Mouse (Mus musculus): ENCODE results near the gene Elovl1.

Gene Elovl1

DNA sequence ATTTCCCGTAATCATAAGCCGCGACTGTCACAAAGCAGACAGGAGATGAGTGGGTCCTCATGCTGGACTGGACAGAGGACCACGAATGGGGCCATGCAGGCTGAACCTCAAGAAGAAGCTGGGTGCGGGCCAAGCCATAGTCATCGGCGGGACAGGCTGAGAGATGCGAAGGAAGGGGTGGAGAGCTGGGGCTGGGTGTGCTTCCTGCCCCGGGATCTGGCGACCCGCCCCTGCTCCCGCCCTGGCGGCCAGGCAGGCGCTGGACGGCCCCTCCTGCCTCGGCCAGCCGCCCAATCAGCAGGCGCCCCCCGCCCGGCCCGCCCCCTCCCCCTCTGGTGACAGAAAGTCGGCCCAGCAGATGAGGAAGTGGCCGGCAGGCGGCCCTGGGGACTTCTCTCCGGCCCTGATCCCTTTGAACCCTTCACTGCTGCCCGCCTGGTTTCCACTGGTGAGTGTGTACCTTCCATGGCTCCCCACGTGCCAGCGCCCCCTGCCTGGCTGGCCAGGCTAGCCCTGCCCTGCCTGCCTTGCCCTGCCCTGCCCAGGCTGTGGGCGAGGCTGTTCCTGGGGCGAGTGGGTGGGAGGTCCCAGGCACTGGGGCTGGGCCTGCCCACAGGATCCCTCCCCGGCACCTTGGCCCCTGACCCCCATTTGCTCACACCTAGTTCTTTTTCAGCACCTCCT, at the start of gene Elovl1:
Gene Elovl1, plus strand, starts transcription at position 326 of the 684 bp plus-strand sequence.
- peak; percentile 62 to 76 for DNase-seq

DNA sequence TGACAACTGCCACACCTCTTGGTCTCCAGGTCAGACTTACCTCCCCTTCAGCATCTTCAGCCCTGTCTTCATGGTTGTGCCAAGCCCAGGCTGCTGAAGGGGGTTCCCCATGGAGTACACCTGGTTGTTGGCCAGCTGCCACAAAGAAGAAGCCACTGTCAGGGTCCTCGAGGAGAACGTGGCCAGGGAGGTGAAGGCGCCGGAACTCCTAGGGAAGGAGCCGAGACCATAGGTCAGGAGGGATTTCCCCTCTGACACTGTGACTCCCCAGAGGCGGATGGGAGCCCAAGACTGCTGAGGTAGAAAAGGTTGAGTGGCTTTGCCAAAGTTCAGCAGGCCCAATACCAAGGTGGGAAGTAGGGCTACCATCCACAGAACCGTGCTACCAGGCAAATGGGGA, 44.6 kb upstream of the Elovl1 start:
- DNase-seq, result no peak

DNA sequence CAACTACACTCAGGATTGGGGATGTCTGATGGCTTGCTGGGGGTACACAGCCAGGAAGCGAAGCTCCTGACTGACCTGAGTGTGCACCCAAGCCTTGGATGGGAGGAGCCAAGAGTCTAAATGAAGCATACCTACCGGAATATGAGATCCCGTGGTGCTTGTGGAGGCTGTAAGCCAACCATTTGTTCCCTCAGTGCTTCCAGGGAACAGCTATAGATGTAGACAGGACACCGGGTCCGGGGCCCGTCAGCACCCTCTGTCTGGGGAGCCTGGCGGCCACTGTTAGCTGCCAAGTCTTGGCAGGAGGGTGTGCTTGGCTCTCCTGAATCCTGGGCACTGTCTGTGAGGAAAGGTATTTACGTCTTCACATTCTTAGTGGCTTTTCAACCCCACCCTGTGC, 40.6 kb upstream of the Elovl1 start:
- DNase-seq, result no peak

DNA sequence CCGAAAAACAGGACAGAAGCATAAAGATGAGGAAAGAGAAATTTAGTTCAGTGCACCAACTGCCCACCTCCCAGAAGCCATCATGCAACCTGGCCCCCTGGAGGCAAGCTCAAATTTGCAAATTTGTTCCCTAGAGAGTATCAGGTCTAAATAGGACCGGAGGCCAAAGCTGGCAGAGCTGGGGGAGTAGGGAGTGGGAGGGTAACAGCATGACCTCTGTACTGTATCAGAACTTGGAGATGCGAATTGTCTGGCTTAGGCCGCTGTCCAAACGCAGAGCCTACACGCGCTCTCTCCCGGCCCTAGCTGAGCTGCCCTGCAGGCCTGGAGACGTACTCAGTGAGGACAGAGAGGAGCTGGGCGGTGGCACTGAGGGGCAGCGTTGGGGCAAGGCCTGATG, 37.7 kb upstream of the Elovl1 start:
- no peak for DNase-seq

DNA sequence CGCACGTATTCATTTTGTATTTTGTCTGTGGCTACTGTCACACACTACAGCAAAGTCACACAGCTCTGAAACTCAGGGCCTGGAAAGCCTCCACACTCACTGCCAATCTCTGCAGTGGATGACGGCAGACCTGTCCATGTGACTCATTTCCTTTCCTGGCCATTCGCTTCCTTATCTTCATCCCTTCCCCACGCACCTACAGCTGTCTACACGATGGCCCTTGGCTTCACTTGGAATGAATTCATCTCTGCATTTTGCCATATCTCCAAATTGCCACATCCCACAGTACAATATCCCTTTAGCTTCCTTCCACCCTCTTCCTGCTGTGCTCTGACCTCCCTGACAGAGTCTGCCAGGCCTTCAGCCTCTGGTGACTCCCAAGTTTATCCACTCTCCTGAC, 33.4 kb upstream of the Elovl1 start:
- no peak for DNase-seq

DNA sequence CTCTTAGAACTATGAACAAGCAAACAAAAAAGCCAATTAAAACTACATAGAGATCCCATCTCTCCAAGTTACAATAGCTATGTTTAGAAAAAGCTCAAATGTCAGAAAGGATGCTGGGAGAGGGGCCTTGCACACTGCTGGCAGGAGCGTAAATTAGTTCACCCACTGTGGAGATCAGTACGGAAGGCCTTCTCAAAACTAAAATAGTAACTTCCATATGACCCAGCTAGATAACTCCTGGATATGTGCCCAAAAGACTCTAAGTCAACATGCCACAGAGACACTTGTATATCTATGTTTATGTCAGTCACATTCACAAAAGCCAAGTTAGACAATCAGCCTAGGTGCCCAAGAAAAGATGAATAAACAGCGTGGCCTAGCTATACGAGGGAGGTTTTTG, 32.6 kb upstream of the Elovl1 start:
- no peak for DNase-seq

DNA sequence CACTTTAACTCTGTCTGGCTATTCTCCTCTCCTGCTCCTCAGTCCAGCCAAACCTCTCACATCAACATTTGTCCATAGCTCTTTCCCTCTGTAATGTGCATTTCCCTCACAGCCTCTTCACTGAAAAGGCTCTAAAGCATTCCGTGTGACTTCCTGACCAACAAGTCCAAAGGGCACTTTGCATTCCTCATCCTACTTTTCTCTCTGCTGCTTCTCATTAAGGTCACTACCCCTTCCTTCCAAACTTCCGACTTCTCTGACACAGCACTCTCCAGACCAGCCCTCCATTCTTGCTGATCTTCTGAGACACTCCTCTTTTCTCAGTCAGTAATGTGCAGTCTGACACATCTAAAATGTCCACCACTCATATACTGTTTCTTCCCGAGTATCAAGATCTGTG, 31.5 kb upstream of the Elovl1 start:
- DNase-seq, result no peak

DNA sequence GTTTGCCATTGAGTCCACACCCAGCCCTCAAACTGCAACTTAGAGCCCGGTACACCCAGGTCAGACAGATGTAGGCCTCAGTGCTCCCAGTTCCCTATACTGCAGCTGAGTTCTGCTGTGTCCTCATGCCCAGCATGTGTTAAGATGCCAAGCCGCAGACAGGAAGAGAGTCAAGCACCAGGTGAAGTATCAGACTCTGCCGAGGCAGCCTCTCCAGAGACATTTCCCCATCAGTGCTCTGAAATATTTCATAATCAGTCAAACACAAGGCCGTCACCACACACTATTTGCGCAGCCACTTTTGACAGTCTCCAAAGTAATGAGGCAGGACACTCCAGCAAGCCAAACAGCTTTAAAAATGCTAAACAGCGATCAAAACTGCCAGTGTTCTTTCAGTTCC, 29.5 kb upstream of the Elovl1 start:
- DNase-seq, result no peak

DNA sequence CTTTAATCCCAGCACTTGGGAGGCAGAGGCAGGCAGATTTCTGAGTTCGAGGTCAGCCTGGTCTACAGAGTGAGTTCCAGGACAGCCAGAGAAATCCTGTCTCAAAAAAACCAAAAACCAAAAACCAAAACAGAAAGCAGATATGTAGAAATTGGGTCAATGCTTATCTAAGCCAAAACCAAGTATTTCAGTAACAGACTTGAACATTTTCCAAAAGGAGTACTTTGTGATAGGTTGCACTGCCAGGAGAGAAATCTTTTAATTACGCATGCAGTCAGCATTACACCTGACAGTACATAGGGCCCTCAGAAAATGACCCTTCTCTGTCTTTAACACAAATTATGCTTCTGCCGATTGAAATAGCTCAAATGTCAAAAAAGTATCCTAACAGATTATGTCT, 26.5 kb upstream of the Elovl1 start:
- DNase-seq, result no peak

DNA sequence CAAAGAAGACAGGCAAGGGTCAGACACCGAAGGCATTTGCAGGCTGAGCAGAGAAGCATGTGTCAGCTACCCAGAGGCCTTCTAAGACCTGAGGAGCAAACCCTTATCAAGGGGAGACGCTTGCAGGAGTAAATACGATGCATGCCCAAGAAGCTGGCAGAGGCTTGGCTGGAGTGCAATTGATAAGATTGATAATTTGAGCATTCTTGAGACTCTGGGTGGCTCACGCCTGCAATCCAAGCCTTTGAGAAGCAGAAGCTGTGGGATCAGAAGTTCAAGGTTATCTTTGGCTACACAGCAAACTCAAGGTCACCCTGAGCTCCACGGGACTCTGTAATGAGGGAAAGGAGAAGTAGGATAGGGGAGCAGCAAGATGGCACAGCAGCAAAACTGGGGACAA, 26.0 kb upstream of the Elovl1 start:
- no peak for DNase-seq

DNA sequence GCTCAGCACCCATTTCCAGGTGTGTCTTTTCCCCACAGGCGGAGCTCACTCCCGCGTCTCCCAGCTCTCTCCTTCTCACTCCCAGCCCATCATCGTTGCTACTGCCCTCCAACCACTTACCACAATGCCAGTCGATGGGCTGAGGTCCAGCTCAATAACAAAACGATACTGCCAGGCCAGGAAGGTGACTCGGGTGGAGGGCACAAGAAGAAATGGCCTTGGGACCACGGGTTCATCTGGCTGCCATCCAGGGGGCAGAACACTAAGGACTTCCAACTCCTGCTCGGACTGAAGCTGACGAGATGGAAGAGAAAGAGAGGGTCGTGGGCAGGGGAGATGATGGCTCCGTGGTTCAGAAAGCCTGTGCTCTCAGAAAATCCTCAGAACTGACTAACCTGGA, 25.2 kb upstream of the Elovl1 start:
- no peak for DNase-seq

DNA sequence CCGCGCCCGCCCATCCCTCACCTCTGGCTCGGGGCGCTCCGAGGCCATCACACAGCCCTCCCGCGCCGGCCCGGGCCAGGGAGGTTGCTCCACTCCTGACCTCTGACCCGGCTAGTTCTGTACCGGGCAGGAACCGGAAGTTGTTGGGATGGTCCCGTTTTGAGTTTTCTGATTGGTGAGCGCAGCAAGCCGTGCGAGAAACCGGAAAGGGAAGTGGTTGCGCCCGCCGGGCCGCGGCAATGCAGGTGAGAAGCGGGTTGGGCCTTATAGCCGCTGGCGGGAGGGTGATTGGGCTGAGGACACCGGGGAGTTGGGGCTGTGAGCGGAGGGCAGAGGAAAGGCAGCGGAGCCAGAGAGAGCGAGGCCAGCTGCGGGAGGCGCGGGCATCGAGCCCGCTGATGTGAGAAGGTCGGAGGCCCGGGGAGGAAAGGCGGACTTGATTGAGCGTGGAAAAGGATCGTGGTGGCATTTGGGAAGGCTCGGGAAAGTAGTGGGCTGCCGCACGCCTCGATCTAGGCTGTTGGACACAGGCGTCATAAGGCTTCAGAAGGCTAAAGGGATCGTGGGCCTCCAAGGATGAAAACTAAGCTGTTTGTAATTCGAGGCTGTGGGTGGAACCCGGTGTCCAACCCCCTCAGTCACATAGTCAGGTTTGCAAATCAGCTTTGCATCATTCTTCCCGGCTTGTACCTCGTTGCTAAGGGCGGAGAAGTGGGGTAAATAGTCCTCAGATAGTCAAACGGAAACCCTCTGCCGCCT, 18.6 kb upstream of the Elovl1 start, which contains the start of the genes Szt2 and Med8:
Gene Szt2, minus strand, starts transcription at position 132 of the 759 bp plus-strand sequence.
Gene Med8, plus strand, starts transcription at position 196 of the 759 bp plus-strand sequence.
- DNase-seq, result peak; percentile 87 to 90

DNA sequence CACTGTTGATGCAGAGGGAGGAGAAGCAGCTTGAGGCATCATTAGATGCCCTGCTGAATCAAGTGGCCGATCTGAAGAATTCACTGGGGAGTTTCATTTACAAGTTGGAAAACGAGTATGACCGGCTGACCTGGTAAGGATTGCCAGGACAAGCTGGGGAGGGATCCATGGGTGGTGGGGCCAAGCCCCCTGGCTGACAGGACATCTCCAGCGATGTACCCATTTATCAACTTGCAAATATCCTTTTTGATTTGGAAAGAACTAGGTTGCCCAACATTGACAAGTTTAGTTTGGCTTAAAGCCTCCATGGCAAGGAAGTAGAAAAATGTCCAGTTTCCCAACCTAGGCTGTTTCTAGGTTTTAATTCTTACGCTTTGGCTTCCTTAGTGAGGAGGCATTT, 17.0 kb upstream of the Elovl1 start:
- no peak for DNase-seq

DNA sequence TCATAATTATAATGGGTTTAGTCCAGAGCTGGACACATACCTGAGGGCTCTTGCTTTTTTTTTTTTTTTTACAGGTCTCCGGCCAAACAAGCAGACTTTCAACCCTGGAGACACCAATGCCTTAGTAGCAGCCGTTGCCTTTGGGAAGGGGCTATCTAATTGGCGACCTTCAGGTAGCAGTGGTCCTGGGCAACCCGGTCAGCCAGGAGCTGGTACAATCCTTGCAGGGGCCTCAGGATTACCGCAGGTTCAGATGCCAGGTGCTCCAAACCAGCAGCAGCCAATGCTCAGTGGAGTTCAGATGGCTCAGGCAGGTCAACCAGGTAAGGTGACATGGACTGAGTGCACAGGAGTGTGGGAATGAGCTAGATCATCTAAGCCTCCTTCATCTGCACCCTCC, 14.3 kb upstream of the Elovl1 start:
- DNase-seq, result peak; percentile 34 to 38

DNA sequence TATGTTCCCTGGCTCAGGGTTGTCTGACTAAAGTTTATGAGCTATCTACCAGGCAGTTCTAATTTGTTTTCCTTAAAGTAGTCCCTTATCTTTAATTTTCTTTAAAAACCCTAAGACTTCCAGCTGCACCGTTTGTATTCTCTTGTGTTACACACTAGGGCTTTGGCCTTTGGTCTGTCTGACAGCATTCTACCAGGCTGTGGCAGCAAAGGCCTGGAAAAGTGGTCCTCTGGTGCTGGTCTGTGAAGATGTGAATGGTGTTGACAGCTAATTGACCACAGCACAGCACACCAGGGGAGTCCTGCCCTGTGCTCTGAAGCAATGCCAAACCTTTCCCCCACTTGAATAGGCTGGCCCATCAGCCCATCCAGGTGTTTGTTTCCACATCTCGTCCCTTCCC, 12.1 kb upstream of the Elovl1 start:
- DNase-seq, result no peak

DNA sequence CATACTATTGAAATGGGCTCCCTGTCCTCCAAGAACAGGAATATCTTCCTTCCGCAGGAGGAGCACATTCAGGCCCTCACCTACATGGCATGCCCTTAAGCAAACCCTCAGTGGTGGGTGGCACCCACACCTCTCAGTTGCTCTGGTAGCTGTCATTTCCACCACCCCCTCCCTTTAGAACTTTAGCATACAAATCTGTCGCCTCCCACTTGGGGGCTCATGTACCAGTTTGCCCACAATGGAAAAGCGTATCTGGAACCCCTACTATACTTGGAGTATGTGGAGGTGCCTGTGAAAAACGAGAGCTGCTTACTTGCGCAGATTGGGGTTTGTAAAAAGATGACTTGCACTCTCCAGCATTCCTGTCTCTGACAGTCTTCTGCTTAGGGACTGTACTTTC, 11.6 kb upstream of the Elovl1 start:
- DNase-seq, result no peak

DNA sequence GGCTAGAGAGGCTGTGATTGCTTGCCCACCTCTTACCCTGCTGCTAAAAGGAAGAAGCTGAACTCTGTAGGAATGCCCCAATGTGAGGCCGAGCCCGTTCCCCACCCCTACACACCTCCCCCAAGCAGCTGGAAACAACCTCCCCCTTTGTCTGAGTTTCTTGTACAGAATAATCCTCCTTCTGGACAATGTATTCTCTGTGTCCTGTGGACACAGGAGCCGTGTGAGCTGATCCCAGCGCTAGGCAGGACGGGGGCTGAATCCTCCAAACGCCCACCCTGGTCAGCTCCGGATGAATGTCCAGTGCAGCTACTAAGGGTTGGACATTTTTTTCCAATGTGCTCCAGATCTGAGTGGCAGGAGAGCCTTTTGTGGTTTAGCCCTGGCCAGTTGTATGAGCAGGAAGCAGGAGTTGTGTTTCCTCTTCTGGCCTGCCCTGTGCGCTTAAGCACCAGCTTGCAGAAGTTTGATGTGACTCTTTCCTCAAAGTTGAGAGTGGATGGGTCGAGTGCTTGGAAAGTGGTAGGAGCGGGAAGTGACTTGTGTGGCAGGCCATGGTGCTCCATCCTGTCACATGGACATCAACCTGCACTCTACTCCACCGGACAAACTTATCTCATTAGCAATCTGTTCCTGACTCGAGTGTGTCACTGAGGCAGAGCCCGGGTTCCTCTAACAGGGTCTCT, 10.6 kb upstream of the Elovl1 start:
- no peak for DNase-seq

DNA sequence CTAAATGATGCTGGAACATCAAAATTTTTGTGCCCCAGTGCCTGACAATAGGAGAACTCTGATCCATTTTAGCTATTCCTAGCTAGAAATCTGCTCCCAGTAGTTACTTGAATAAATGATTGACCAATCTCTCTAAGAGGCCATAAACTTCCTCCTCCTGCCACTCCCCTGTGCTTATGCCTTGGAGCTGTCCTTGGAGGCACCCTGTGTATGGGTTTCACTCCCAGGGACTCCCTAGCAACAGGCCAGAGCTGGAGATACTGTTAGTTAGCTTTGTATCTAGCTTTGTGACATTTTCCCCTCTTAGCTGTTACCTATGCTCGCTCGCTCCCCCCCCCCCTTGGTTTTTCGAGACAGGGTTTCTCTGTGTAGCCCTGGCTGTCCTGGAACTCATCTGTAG, 6.5 kb upstream of the Elovl1 start:
- DNase-seq, result no peak

DNA sequence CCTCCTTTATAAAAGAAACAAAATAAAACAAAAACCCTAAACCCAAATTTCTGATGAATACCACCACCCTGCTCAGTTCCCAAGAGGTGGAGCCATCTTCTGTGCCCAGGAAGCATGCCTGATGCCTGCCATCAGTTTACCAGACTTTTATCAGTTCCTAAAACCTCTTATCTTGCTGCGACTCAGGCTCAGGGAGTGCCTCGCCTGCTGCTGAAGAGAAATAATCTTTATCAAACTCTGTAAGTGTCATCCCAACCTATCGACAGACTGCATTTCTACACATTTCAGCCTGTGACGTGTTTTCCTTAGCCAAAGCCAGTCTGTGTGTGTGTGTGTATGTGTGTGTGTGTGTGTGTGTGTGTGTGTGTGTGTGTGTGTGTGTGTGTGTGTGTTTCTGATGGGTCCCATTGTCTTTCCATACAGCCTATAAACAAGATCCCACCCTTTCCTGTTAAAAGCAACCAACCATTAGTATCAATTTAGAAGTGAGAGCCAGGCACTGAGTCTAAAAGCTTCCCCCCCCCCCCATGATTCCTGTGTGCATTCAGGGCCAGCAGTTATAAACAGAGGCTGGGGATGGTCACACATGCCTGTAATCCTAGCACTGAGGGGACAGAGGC, 3.2 kb upstream of the Elovl1 start:
- DNase-seq, result no peak

DNA sequence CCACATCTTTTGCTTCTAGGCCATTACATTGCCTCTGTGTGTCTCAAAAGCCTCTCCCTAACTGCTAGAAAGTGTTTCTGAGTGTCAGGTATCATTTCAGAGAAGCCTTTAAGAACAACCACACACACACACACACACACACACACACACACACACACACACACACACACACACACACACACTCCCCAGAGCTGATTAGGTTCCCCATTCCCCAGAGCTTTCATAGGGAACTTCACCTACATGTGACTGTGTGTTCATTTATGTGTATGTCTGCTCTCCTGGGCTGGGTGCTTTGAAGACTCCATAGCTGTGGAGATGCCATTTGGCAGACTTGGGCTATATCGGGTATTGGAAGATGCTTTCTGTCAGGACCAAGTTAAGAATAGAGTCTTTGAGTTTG, 2.5 kb upstream of the Elovl1 start:
- no peak for DNase-seq

DNA sequence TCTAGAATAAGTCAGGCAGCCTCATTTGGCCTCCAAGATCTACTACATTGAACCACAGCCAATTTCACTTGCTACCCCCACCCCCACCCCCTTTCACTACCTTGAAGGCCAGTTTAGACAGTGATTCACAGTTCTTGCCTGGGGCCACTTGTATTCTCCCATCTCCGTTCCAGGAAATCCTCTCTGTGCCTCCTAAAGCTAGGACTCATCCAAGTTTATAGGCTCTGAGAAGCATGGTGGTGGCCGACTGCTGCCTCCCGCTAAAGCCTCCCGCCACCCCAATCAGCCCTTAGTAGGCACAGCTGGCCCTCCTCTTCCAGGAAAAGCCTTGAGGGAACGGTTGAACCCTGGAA, 502 bp upstream of the Elovl1 start:
- no peak for DNase-seq

DNA sequence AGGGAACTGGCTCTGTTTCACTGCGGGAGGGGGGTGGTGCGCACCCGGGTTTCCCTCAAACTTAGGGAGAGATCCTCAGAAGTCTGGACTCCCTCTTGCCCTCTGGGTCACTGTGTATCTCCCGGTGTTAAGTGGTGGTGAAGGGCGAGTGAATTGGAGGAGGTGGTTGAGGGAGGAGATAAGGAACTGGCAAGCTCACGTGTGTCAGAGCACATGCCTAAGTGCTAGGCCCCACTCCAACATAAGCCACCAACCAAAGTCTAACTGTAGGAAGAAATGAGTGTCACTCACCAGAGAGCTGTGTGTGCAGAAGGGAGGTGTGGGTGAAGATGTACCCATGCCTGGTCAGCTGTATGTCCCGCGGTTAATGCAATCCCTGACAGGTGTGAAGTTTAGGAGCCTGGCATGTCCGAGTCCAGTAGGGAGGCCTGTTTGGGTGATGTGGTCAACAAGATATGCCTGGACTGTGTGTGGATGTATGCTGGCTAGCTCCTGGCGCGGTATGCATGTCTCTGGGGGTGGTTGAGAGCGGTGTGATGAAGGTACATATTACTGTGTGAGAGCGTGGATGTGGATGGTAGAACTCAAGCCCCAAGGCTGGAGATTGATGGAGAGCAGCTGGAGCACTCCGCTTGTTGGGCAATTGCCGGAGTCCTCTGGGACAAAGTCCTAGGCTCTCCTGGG, 780 bp downstream of the Elovl1 start:
- DNase-seq, result no peak
